Mouse (Mus musculus): Measurements from ENCODE around the gene C2cd4a.

Gene C2cd4a

DNA sequence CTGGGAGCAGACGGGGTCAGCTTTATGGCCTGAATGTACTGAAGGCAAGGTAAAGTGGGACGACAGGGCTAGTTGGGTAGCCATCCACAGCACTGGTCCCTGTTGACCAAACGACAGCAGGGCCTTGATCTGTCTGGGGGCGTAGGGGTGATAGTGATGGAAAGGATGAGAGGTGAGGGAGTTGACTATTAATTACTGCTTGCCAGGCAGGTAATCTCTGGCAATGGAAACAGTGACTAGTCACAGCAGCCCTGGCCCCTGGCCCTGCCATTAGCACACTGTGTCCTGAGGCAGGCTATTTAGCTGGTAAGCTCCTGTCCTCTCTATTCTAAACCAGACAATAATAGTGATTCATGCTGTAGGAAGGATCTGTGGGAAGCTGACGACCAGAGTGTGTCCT is 39.7 kb downstream of the C2cd4a start:
- DNase-seq (ENCODE audit: low read depth, low spot score) = no peak

DNA sequence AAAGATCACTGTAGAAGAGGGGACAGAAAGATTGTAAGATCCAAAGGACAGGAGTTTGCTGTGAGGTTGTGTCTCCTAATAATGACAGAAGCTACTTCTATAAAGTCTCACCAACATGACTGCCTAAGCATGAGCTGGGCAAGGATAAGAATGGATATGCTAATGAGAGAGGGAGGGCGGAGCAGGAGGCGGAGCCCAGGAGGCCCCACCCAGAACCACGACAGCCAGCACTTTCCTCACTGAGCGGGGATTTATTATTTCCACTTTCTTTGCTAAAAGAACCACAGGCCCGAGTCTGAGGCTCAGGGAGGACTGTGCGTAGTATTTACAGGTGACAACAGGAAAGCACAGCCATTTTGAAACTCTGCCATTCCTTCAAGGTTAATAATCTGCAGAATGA is 44.5 kb downstream of the C2cd4a start:
- no peak for DNase-seq (ENCODE audit: low read depth, low spot score)

GRCm38 (mm10) chr9:67786311-67786710 is 45.8 kb downstream of the C2cd4a start:
- DNase-seq (ENCODE audit: low read depth, low spot score) = no peak

DNA sequence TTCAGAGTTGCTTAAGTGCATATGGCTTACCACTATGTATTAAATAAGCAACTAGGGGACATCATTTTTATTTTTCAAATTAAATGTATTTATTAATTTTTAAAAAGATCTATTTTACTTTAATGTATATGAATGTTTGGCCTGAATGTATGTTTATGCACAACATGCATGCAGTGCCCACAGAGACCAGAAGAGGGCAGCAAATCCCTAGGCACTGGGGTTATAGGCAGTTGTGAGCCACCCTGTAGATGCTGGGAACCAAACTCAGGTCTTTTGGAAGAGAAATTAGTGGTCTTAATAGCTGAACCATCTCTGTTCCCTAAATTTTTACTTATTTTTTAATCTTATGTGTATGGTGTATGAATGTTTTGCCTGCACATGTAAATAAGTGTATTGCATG is 48.2 kb downstream of the C2cd4a start:
- DNase-seq (ENCODE audit: low read depth, low spot score) = no peak

- no peak for DNase-seq (ENCODE audit: low read depth, low spot score)
These were observed 48.7 kb downstream of the C2cd4a start for GRCm38 (mm10) chr9:67783464-67783863.

DNA sequence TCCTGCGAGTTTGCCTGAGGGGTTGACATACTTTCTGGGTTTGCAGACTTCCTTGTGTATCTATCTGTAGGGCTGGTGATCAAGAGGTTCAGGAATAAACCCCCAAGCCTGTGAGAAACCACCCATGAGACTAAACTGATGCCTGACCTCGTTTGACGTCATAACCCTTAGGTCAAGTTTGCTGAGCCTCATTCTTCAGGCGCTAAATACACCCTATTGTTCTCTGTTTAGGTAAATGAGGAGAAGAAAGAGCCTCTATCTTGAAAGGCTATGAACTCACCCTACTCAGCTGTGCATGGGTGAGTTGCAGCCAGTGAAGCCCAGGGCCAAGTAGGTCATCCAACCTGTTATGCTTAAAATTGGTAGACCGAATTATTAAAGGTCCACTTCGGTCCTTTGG is 49.3 kb downstream of the C2cd4a start:
- no peak for DNase-seq (ENCODE audit: low read depth, low spot score)

Data from retina, postnatal 7 days (tissue).